Comparison of ENCODE assay signal across 8 mouse cellular contexts in the genomic region with DNA sequence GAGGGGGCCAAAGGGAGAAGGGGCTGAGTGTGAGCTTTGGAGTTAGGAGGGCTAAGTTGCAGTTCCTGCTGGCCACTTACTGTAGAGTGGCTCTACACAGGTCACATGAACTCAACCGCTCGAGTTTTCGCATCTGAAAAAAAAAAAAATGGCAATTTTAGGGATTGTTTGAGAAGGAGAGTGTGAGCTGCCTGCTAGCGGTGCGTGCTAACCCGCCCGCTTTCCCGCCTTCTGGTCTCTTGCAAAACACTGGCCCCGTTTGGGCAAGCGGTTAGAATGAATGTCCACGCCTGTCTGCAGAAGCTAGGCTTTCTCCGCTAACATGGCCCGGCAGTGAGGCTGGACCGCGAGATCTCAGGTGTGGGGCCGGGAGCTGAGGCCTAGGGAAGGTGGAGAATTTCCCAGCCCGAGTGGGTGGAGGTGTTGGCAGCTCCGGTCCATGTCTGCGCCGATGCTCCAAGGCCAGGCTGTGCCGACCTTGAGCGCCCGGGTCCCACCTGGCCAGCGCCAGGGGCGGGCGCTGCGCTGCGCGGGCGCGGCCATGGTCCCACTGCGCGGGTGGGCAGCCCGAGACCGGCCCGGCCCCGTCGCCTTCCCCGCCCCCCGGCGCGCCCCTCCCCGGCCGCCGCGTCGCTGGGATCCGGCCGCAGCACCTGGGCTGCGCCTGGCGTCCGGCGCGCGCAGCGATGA. TPM values are rescaled to one million over a fixed set of nuclear protein-coding genes. Genes with fewer than 3 reads are reported as not detected.
DNase-seq lines count a peak whose midpoint lies in the region.

TSS of gene Ttc39a (plus strand) at position 138 of the 690 bp plus-strand sequence.

- no peaks in the 10 kb centered on the region; the same call in 1 of the 2 replicates for H3K27me3 ChIP-seq in erythroblast, embryonic 14.5 days (ENCODE audit: control insufficient read depth)
- peaks cover 56% of the 10 kb centered on the region for H3K27me3 ChIP-seq in megakaryocyte, embryonic 14.5 days (replicated peaks)

- H3K4me1 ChIP-seq in erythroblast, embryonic 14.5 days (ENCODE audit: control insufficient read depth), result peaks cover 87% of the 10 kb centered on the region
- H3K4me1 ChIP-seq in megakaryocyte, embryonic 14.5 days, result peaks cover 63% of the 10 kb centered on the region

- H3K36me3 ChIP-seq in erythroblast, embryonic 14.5 days (ENCODE audit: control insufficient read depth), result peaks cover 79% of the 10 kb centered on the region
- H3K36me3 ChIP-seq in megakaryocyte, embryonic 14.5 days (replicated peaks; ENCODE audit: low read length), result no peaks in the 10 kb centered on the region

- peak; percentile 58 for DNase-seq in Muller cell, postnatal 12 days (ENCODE audit: inconsistent ontology term)
- DNase-seq in brain, adult 2 months (ENCODE audit: low read depth, low spot score), result peak; percentile 81
- DNase-seq in heart, postnatal 36 days, result peak; percentile 46 to 56
- DNase-seq in left cerebral cortex, postnatal 14 days (ENCODE audit: low spot score in 2 of 2), result peak; percentile 15 to 25
- peak; percentile 68 to 74 for DNase-seq in spleen, postnatal 10 days (ENCODE audit: low spot score in 2 of 2)
- DNase-seq in thymus, postnatal 25 days, result no peak

- peaks cover 6% of the 10 kb centered on the region; the same call in 1 of the 2 replicates for H3K9me3 ChIP-seq in erythroblast, embryonic 14.5 days (ENCODE audit: control insufficient read depth, low read length)
- no peaks in the 10 kb centered on the region for H3K9me3 ChIP-seq in megakaryocyte, embryonic 14.5 days

- peak within 1 kb of the TSS; percentile 91 for H3K4me3 ChIP-seq in erythroblast, embryonic 14.5 days (replicated peaks)
- peak within 1 kb of the TSS; percentile 91 for H3K4me3 ChIP-seq in megakaryocyte, embryonic 14.5 days (replicated peaks)

- intact Hi-C loops in heart, postnatal 36 days (cut with DNase I), result no loop called here
- intact Hi-C loops in left cerebral cortex, postnatal 14 days (cut with DNase I), result no loop called here

RNA-seq across cellular contexts. Expression of gene Ttc39a, which starts in this region (rescaled TPM):
- polyA plus RNA-seq in erythroblast, embryonic 14.5 days (2012), result 4.4 and 5.5 TPM in 2 replicates
- 1 to 10 TPM in 1 of 2 experiments, under 1 TPM in 1; 0.89 to 1.4 TPM for total RNA-seq in heart, postnatal 36 days (2021)
- 1 to 10 TPM; 1.2 to 2.0 TPM for total RNA-seq in left cerebral cortex, postnatal 14 days (2021)
- polyA plus RNA-seq in megakaryocyte, embryonic 14.5 days (2012; ENCODE audit: insufficient read depth, low replicate concordance), result 0.27 TPM in 1 of 2 replicates, not detected in the other
